Mouse (Mus musculus) small intestine, adult 2 months (tissue): ENCODE measurements at regions not wholly inside any gene's neighbourhood (a gene's known extent, or its start where the extent isn't known, plus 50 kb on each side); places are given as distances from the start of the nearest gene placed in this dataset.

ENCODE experiments used
- CTCF ChIP-seq: fragments of 200-500 bp; IDR thresholded peaks from 2 replicates; pipeline ENCODE4 v1.5.1; 2012; ENCODE audit warnings: low read depth, mild to moderate bottlenecking, control low read depth, inconsistent platforms, low read length, moderate library complexity, mixed read lengths; ENCODE audit not compliant: insufficient replicate concordance, insufficient read length; ENCODE audit errors: extremely low read depth
- POLR2A ChIP-seq: fragments of 200-500 bp; IDR thresholded peaks from 2 replicates; pipeline ENCODE4 v1.6.1; 2012; ENCODE audit warnings: low read depth, mild to moderate bottlenecking, control low read depth, inconsistent platforms, low read length, moderate library complexity

GRCm38 (mm10) chr6:100482572-100482971, 188.4 kb downstream of the Shq1 start:
- TF ChIP-seq POLR2A (no peak), CTCF (no peak)
